Mouse (Mus musculus) adrenal gland, postnatal 10 days (tissue): Measurements from ENCODE around the gene Tcap. TPM values are rescaled to one million over a fixed set of nuclear protein-coding genes. Genes with fewer than 3 reads are reported as not detected.

Source experiments
- DNase-seq: peaks from one replicate; pipeline ENCODE4 v3.0.0; 2021; ENCODE audit warnings: mixed read lengths
- long read RNA-seq, 2 experiments: library from polyadenylated mRNA; stranded (forward); transcript quantifications; one replicate each; pipeline ENCODE4 v2.0.0; 2021
- total RNA-seq, 2 experiments: library from RNA; stranded (reverse); gene quantifications; 2 replicates each; pipeline ENCODE4 v1.2.3; 2021

The Tcap gene
- total RNA-seq: 100 to 1,000 TPM in 1 of 2 experiments, 10 to 100 TPM in 1; 18.1 to 119 TPM
- long read RNA-seq, experiment 1, transcript Tcap-201 (2 exons, 948 nt): major isoform, 69 of 73 reads
- long read RNA-seq, experiment 1, partial matches to known transcripts: 0 of 73 reads
- long read RNA-seq, experiment 1, other reads (novel, unspliced or antisense): 4 of 73 reads
- long read RNA-seq, experiment 2, transcript Tcap-201 (2 exons, 948 nt): major isoform, 24 of 25 reads
- long read RNA-seq, experiment 2, partial matches to known transcripts: 1 of 25 reads
- long read RNA-seq, experiment 2, other reads (novel, unspliced or antisense): 0 of 25 reads

GRCm38 (mm10) chr11:98383261-98384030 lies at the start of gene Tcap:
TSS of gene Tcap (plus strand) at chr11:98383811.
- no peak for DNase-seq

GRCm38 (mm10) chr11:98333981-98334741 lies 49.5 kb upstream of the Tcap start:
- DNase-seq: no peak

GRCm38 (mm10) chr11:98335250-98335649 lies 48.4 kb upstream of the Tcap start:
- no peak for DNase-seq

- DNase-seq: no peak
These were observed 47.1 kb upstream of the Tcap start for GRCm38 (mm10) chr11:98336245-98337107.

GRCm38 (mm10) chr11:98338507-98338961 lies 45.1 kb upstream of the Tcap start:
- peak; percentile 62 for DNase-seq

GRCm38 (mm10) chr11:98339071-98339501 lies 44.5 kb upstream of the Tcap start:
- DNase-seq: no peak

- no peak for DNase-seq
These were observed 43.8 kb upstream of the Tcap start for GRCm38 (mm10) chr11:98339679-98340287.

- no peak for DNase-seq
These were observed 43.0 kb upstream of the Tcap start for GRCm38 (mm10) chr11:98340597-98340996.

- no peak for DNase-seq
These were observed 42.4 kb upstream of the Tcap start for GRCm38 (mm10) chr11:98341174-98341573.

- peak; percentile 96 for DNase-seq
These were observed 41.3 kb upstream of the Tcap start for GRCm38 (mm10) chr11:98342000-98342945.

- DNase-seq: peak; percentile 90
These were observed 38.4 kb upstream of the Tcap start for GRCm38 (mm10) chr11:98345253-98345652.

GRCm38 (mm10) chr11:98346168-98346567 lies 37.4 kb upstream of the Tcap start:
- no peak for DNase-seq

GRCm38 (mm10) chr11:98347385-98348082 lies 36.1 kb upstream of the Tcap start:
- no peak for DNase-seq

- DNase-seq: peak; percentile 68
These were observed 35.3 kb upstream of the Tcap start, which contains the start of gene Ppp1r1b for GRCm38 (mm10) chr11:98348083-98348961. TSS of gene Ppp1r1b (plus strand) at chr11:98348404.

GRCm38 (mm10) chr11:98349308-98349707 lies 34.3 kb upstream of the Tcap start:
- DNase-seq: no peak

GRCm38 (mm10) chr11:98352272-98352990 lies 31.2 kb upstream of the Tcap start:
- no peak for DNase-seq

- no peak for DNase-seq
These were observed 29.9 kb upstream of the Tcap start for GRCm38 (mm10) chr11:98353651-98354211.
